Mouse (Mus musculus) embryonic facial prominence, embryonic 14.5 days (tissue): ENCODE results near the gene Fads1. TPM values are rescaled to one million over a fixed set of nuclear protein-coding genes. Genes with fewer than 3 reads are reported as not detected.
"Not testable (repeated sequence)": the region's sequence is repeated elsewhere in the genome, so short reads cannot be mapped to it uniquely, and the experiment has no call there.

Experiments
- ATAC-seq: fragments of 200-750 bp; cut with Nextera tagmentation; 2 replicates; pipeline ENCODE4 v1.8.0; 2017; ENCODE audit warnings: low read depth, moderate number of reproducible peaks, moderate TSS enrichment
- DNase-seq: peaks from one replicate; pipeline ENCODE4 v3.0.0-alpha.2; 2015; ENCODE audit warnings: low spot score
- H3K27ac ChIP-seq: fragments of 300-500 bp; sonication (generic); replicated peaks from 2 replicates; pipeline ENCODE4 v1.5.1; 2014; ENCODE audit warnings: low read depth, mild to moderate bottlenecking, low read length, moderate library complexity
- H3K27me3 ChIP-seq: fragments of 300-500 bp; sonication (generic); replicated peaks from 2 replicates; pipeline ENCODE4 v1.6.1; 2014; ENCODE audit warnings: low read length; ENCODE audit not compliant: control insufficient read depth, insufficient read depth
- H3K36me3 ChIP-seq: fragments of 300-500 bp; sonication (generic); 2 replicates; pipeline ENCODE4 v1.6.1; 2014; ENCODE audit warnings: low read length, mixed read lengths; ENCODE audit not compliant: control insufficient read depth, insufficient read depth
- H3K4me1 ChIP-seq: fragments of 300-500 bp; sonication (generic); 2 replicates; pipeline ENCODE4 v1.6.1; 2014; ENCODE audit warnings: antibody characterized with exemption, low read length; ENCODE audit not compliant: control insufficient read depth, insufficient read depth
- H3K4me2 ChIP-seq: fragments of 300-500 bp; sonication (generic); 2 replicates; pipeline ENCODE4 v1.6.1; 2014; ENCODE audit warnings: low read depth, mild to moderate bottlenecking, low read length, moderate library complexity, mixed read lengths
- H3K4me3 ChIP-seq: fragments of 300-500 bp; sonication (generic); 2 replicates; pipeline ENCODE4 v1.5.1; 2014; ENCODE audit warnings: low read depth, mild to moderate bottlenecking, low read length
- H3K9ac ChIP-seq: fragments of 300-500 bp; sonication (generic); 2 replicates; pipeline ENCODE4 v1.6.1; 2014; ENCODE audit warnings: low read depth, mild to moderate bottlenecking, low read length, moderate library complexity, mixed read lengths
- H3K9me3 ChIP-seq: fragments of 300-500 bp; sonication (generic); 2 replicates; pipeline ENCODE4 v1.6.1; 2016; ENCODE audit warnings: low read length; ENCODE audit not compliant: control insufficient read depth
- WGBS: fragments of 180-500 bp; shearing (Covaris S2); extraction: QIAGEN DNeasy Blood & Tissue Kit; methylation state at CpG from one replicate; pipeline ENCODE4 v1.1.7; 2014; 5-methylcytosine and 5-hydroxymethylcytosine counted together
- polyA plus RNA-seq: library from polyadenylated mRNA; unstranded; fragments of >200 nt; fragmentation: Nextera tagmentation; extraction: Ambion mirVana; gene quantifications from 2 replicates; pipeline ENCODE4 v1.2.1, GENCODE M21; 2014

The Fads1 gene
- polyA plus RNA-seq, 1 experiment from 2014 or later = 73.6 TPM

- Histone ChIP-seq H3K4me2 (no peak overlapping the region), H3K4me1 (no peaks in the 10 kb centered on the region), H3K36me3 (no peaks in the 10 kb centered on the region), H3K27ac (no peak overlapping the region), H3K9ac (no peak overlapping the region), H3K27me3 (no peaks in the 10 kb centered on the region), H3K4me3 (no peak overlapping the region), H3K9me3 (no peaks in the 10 kb centered on the region)
- DNase-seq (no peak), ATAC-seq (no peak)
- WGBS = 80% methylated on average over 3 of the region's 3 CpGs
These were observed 18.8 kb upstream of the Fads1 start for GRCm38 (mm10) chr19:10163896-10164295.

- not testable (repeated sequence) for H3K9me3 ChIP-seq, H3K9ac ChIP-seq, DNase-seq, H3K4me3 ChIP-seq, H3K27ac ChIP-seq, H3K36me3 ChIP-seq, H3K4me2 ChIP-seq, ATAC-seq, H3K4me1 ChIP-seq, H3K27me3 ChIP-seq
- 89% methylated on average over 4 of the region's 4 CpGs for WGBS
These were observed 16.8 kb upstream of the Fads1 start for GRCm38 (mm10) chr19:10165928-10166327.

GRCm38 (mm10) chr19:10167112-10167511 lies 15.6 kb upstream of the Fads1 start:
- Histone ChIP-seq H3K36me3 (no peaks in the 10 kb centered on the region), H3K9me3 (no peaks in the 10 kb centered on the region), H3K27ac (no peak overlapping the region), H3K4me2 (no peak overlapping the region), H3K4me1 (no peaks in the 10 kb centered on the region), H3K27me3 (no peaks in the 10 kb centered on the region), H3K9ac (no peak overlapping the region), H3K4me3 (no peak overlapping the region)
- DNase-seq (no peak), ATAC-seq (no peak)
- 68% methylated on average over 4 of the region's 4 CpGs for whole genome bisulfite sequencing

GRCm38 (mm10) chr19:10167951-10168350 lies 14.7 kb upstream of the Fads1 start:
- WGBS = 87% methylated on average over 1 of the region's 1 CpGs
- no peaks in the 10 kb centered on the region for H3K36me3 ChIP-seq
- ATAC-seq (no peak), DNase-seq (no peak)
- no peak overlapping the region for H3K27ac ChIP-seq
- no peak overlapping the region for H3K4me2 ChIP-seq
- no peaks in the 10 kb centered on the region for H3K9me3 ChIP-seq
- no peaks in the 10 kb centered on the region for H3K27me3 ChIP-seq
- no peak overlapping the region for H3K9ac ChIP-seq
- no peak overlapping the region for H3K4me3 ChIP-seq
- H3K4me1 ChIP-seq = no peaks in the 10 kb centered on the region

- no peak for ATAC-seq
- Histone ChIP-seq H3K27me3 (no peaks in the 10 kb centered on the region), H3K4me1 (no peaks in the 10 kb centered on the region), H3K4me2 (no peak overlapping the region), H3K36me3 (no peaks in the 10 kb centered on the region), H3K9me3 (no peaks in the 10 kb centered on the region), H3K4me3 (no peak overlapping the region), H3K27ac (no peak overlapping the region), H3K9ac (no peak overlapping the region)
- DNase-seq = no peak
- WGBS = 82% methylated on average over 3 of the region's 3 CpGs
These were observed 14.2 kb upstream of the Fads1 start for GRCm38 (mm10) chr19:10168441-10168840.

GRCm38 (mm10) chr19:10169179-10169578 lies 13.5 kb upstream of the Fads1 start:
- H3K27me3 ChIP-seq = no peaks in the 10 kb centered on the region
- DNase-seq = no peak

GRCm38 (mm10) chr19:10169692-10170330 lies 12.9 kb upstream of the Fads1 start:
- ATAC-seq, H3K27ac ChIP-seq: not testable (repeated sequence)

More at GRCm38 (mm10) chr19:10169179-10169578, 13.5 kb upstream of the Fads1 start:
- no peak for ATAC-seq
- H3K9ac ChIP-seq = no peak overlapping the region
- H3K36me3 ChIP-seq = no peaks in the 10 kb centered on the region
- H3K4me1 ChIP-seq = no peaks in the 10 kb centered on the region
- no peak overlapping the region for H3K4me2 ChIP-seq
- no peaks in the 10 kb centered on the region for H3K9me3 ChIP-seq
- H3K27ac ChIP-seq = no peak overlapping the region
- H3K4me3 ChIP-seq = no peak overlapping the region

GRCm38 (mm10) chr19:10170466-10170865 lies 12.2 kb upstream of the Fads1 start:
- Histone ChIP-seq H3K4me3 (no peak overlapping the region), H3K4me1 (no peaks in the 10 kb centered on the region), H3K4me2 (no peak overlapping the region), H3K27me3 (no peaks in the 10 kb centered on the region), H3K9ac (no peak overlapping the region), H3K27ac (no peak overlapping the region), H3K36me3 (no peaks in the 10 kb centered on the region), H3K9me3 (no peaks in the 10 kb centered on the region)
- ATAC-seq (no peak), DNase-seq (no peak)
- WGBS = 27% methylated on average over 1 of the region's 1 CpGs

More at GRCm38 (mm10) chr19:10169692-10170330, 12.9 kb upstream of the Fads1 start:
- not testable (repeated sequence) for H3K9me3 ChIP-seq, DNase-seq, H3K36me3 ChIP-seq, H3K9ac ChIP-seq, H3K4me1 ChIP-seq, H3K27me3 ChIP-seq, H3K4me2 ChIP-seq, H3K4me3 ChIP-seq
- WGBS = 75% methylated on average over 3 of the region's 3 CpGs

- H3K27ac ChIP-seq = no peak overlapping the region
- H3K4me1 ChIP-seq = no peaks in the 10 kb centered on the region
- DNase-seq (no peak), ATAC-seq (no peak)
- 81% methylated on average over 7 of the region's 7 CpGs for WGBS
- no peak overlapping the region for H3K4me3 ChIP-seq
- H3K36me3 ChIP-seq = no peaks in the 10 kb centered on the region
- H3K4me2 ChIP-seq = no peak overlapping the region
- no peaks in the 10 kb centered on the region for H3K9me3 ChIP-seq
- H3K9ac ChIP-seq = no peak overlapping the region
- no peaks in the 10 kb centered on the region for H3K27me3 ChIP-seq
These were observed 11.3 kb upstream of the Fads1 start for GRCm38 (mm10) chr19:10171359-10171758.
